Comparison of ENCODE assay signal across 21 mouse cellular contexts in genomic region chr5:72586122-72586521, GRCm38 (mm10). TPM values are rescaled to one million over a fixed set of nuclear protein-coding genes. Genes with fewer than 3 reads are reported as not detected.
A peak's percentile ranks its signal among the peaks of the same experiment; 100 is the strongest.
DNase-seq lines count a peak whose midpoint lies in the region; ATAC-seq and TF ChIP-seq lines count a peak whose summit lies in the region.
"Not testable (repeated sequence)": the region's sequence is repeated elsewhere in the genome, so short reads cannot be mapped to it uniquely, and the experiment has no call there.
"Had no signal": no experiment of that assay in that cellular context is flagged by ENCODE, and none has a peak within 500 bp of the region (broad histone marks: within the 10 kb centered on the region; RNA-seq: fewer than 3 reads in every experiment).

No protein-coding gene starts in this region.

- H3K4me3 ChIP-seq in bone marrow, adult 2 months (replicated peaks; ENCODE audit: control insufficient read depth, low read depth, low read length); intestine, embryonic 16.5 days (ENCODE audit: low read length); liver, embryonic 14.5 days (ENCODE audit: insufficient read depth in 1 of 2, low read depth in 2 of 2, low read length in 2 of 2): not testable (repeated sequence)

- peak; percentile 70; the same call in 1 of the 2 replicates for ATAC-seq in granulocyte monocyte progenitor cell, adult 5-6 weeks (replicated peaks; ENCODE audit: poor library complexity, severe bottlenecking)
- ATAC-seq in intestine, embryonic 16.5 days: peak; percentile 80
- not testable (repeated sequence) for ATAC-seq in liver, embryonic 14.5 days (ENCODE audit: insufficient read depth)
- peak; percentile 85 for ATAC-seq in megakaryocyte progenitor cell, adult 5-6 weeks (replicated peaks; ENCODE audit: poor library complexity)

- not testable (repeated sequence) for TF ChIP-seq POLR2A in bone marrow, adult 2 months (IDR thresholded peaks at IDR 0.05; ENCODE audit: borderline replicate concordance, control insufficient read depth, low read depth, low read length)

- not testable (repeated sequence) for TF ChIP-seq EP300 in liver, embryonic 14.5 days (IDR thresholded peaks at IDR 0.05; ENCODE audit: low read depth)

- not testable (repeated sequence) for H3K9me3 ChIP-seq in intestine, embryonic 16.5 days (ENCODE audit: control insufficient read depth, low read length); liver, embryonic 14.5 days (ENCODE audit: control insufficient read depth, low read length)

- WGBS in bone marrow, adult 2 months: 46% methylated on average over 7 of the region's 7 CpGs
- 48% methylated on average over 7 of the region's 7 CpGs for WGBS in intestine, embryonic 16.5 days
- 37% methylated on average over 7 of the region's 7 CpGs for WGBS in liver, embryonic 14.5 days (ENCODE audit: insufficient replicate concordance)

- DNase-seq in CD4-positive, CD25-positive, alpha-beta regulatory T cell, adult 2 months (ENCODE audit: low read depth, low spot score): peak; percentile 50
- peak; percentile 42 for DNase-seq in R1 (ENCODE audit: low read depth, low spot score)
- not testable (repeated sequence) for DNase-seq in liver, embryonic 14.5 days (ENCODE audit: low read depth in 3 of 3, low spot score in 3 of 3)
- peak; percentile 35 for DNase-seq in thymus, postnatal 0 days (ENCODE audit: low spot score)

- H3K4me1 ChIP-seq in bone marrow, adult 2 months (ENCODE audit: control insufficient read depth, insufficient read depth, low read length); intestine, embryonic 16.5 days (ENCODE audit: control insufficient read depth, insufficient read depth, low read length); liver, embryonic 14.5 days (replicated peaks; ENCODE audit: control insufficient read depth in 2 of 2, insufficient read depth in 2 of 2, low read length in 1 of 2): not testable (repeated sequence)

- H3K9ac ChIP-seq in intestine, embryonic 16.5 days (ENCODE audit: low read depth, low read length); liver, embryonic 14.5 days (replicated peaks): not testable (repeated sequence)

- H3K27me3 ChIP-seq in intestine, embryonic 16.5 days (replicated peaks; ENCODE audit: control insufficient read depth, insufficient read depth, low read length): not testable (repeated sequence)
- H3K27me3 ChIP-seq in liver, embryonic 14.5 days (ENCODE audit: control insufficient read depth, insufficient read depth, low read length): peaks cover 13% of the 10 kb centered on the region

- H3K36me3 ChIP-seq in intestine, embryonic 16.5 days (ENCODE audit: control insufficient read depth, insufficient read depth, low read length); liver, embryonic 14.5 days (replicated peaks; ENCODE audit: control insufficient read depth, insufficient read depth, low read depth): not testable (repeated sequence)

- not testable (repeated sequence) for H3K27ac ChIP-seq in bone marrow, adult 2 months (ENCODE audit: control insufficient read depth, insufficient read depth, low read depth, low read length, poor library complexity); intestine, embryonic 16.5 days (ENCODE audit: low read length); liver, embryonic 14.5 days

- 0 out of 2 replicates have a peak, but pooled peaks have one; percentile 21 for TF ChIP-seq CTCF in bone marrow, adult 2 months (IDR thresholded peaks at IDR 0.05; ENCODE audit: control insufficient read depth, insufficient read depth, low read length)
- TF ChIP-seq CTCF in liver, embryonic 14.5 days (IDR thresholded peaks at IDR 0.05; ENCODE audit: low read depth): peak; percentile 60

- not testable (repeated sequence) for H3K4me2 ChIP-seq in intestine, embryonic 16.5 days (ENCODE audit: low read depth, low read length); liver, embryonic 14.5 days (ENCODE audit: low read depth)

RNA-seq across cellular contexts. Expression of gene Gm5868, which starts 1.2 kb away (rescaled TPM):
- not detected in 2 replicates for polyA plus RNA-seq in bone marrow, adult 2 months (2011; ENCODE audit: insufficient read depth, insufficient read length, low replicate concordance, missing spikeins)
- not detected in 2 replicates for total RNA-seq in granulocyte monocyte progenitor cell, adult 5-6 weeks (2014; fragmentation: Nextera tagmentation)
- total RNA-seq in granulocyte monocyte progenitor cell, adult 5-6 weeks (2017): not detected in 2 replicates
- polyA plus RNA-seq in intestine, embryonic 16.5 days (2015; fragmentation: Nextera tagmentation; extraction: Ambion mirVana): 0.29 and 0.42 TPM in 2 replicates
- polyA plus RNA-seq in liver, embryonic 14.5 days (2012; rRNA removed): not detected in 2 replicates
- not detected in 2 replicates for polyA plus RNA-seq in liver, embryonic 14.5 days (2014; fragmentation: Nextera tagmentation; extraction: Ambion mirVana)
- total RNA-seq in megakaryocyte progenitor cell, adult 5-6 weeks (2015): not detected in 2 replicates
- not detected in 2 replicates for total RNA-seq in megakaryocyte progenitor cell, adult 5-6 weeks (2017)
- polyA plus RNA-seq in thymus, postnatal 0 days (2015; fragmentation: Nextera tagmentation; extraction: Ambion mirVana): not detected in 2 replicates
- total RNA-seq: ES-E14; gastrocnemius, postnatal 4 days had no signal
- polyA plus RNA-seq: heart, embryonic 13.5 days; large intestine, adult 2 months; liver, embryonic 12.5 days; macrophage had no signal

RNA-seq across cellular contexts. Expression of gene Zar1, which starts 5.1 kb away (rescaled TPM):
- not detected in 2 replicates for polyA plus RNA-seq in bone marrow, adult 2 months (2011; ENCODE audit: insufficient read depth, insufficient read length, low replicate concordance, missing spikeins)
- not detected in 2 replicates for total RNA-seq in granulocyte monocyte progenitor cell, adult 5-6 weeks (2014; fragmentation: Nextera tagmentation)
- total RNA-seq in granulocyte monocyte progenitor cell, adult 5-6 weeks (2017): not detected in 2 replicates
- polyA plus RNA-seq in intestine, embryonic 16.5 days (2015; fragmentation: Nextera tagmentation; extraction: Ambion mirVana): 0.09 TPM in 1 of 2 replicates, not detected in the other
- polyA plus RNA-seq in liver, embryonic 14.5 days (2012; rRNA removed): 0.02 TPM in 1 of 2 replicates, not detected in the other
- polyA plus RNA-seq in liver, embryonic 14.5 days (2014; fragmentation: Nextera tagmentation; extraction: Ambion mirVana): not detected in 2 replicates
- total RNA-seq in megakaryocyte progenitor cell, adult 5-6 weeks (2015): not detected in 2 replicates
- total RNA-seq in megakaryocyte progenitor cell, adult 5-6 weeks (2017): not detected in 2 replicates
- 1.0 and 1.2 TPM in 2 replicates for polyA plus RNA-seq in thymus, postnatal 0 days (2015; fragmentation: Nextera tagmentation; extraction: Ambion mirVana)
- total RNA-seq: gastrocnemius, postnatal 4 days; layer of hippocampus, postnatal 36 days had no signal
- polyA plus RNA-seq: large intestine, adult 2 months; liver, embryonic 12.5 days; macrophage had no signal

RNA-seq across cellular contexts. Expression of gene Nfxl1, which starts 26.6 kb away (rescaled TPM):
- polyA plus RNA-seq in bone marrow, adult 2 months (2011; ENCODE audit: insufficient read depth, insufficient read length, low replicate concordance, missing spikeins): 7.6 and 11.6 TPM in 2 replicates
- total RNA-seq in granulocyte monocyte progenitor cell, adult 5-6 weeks (2014; fragmentation: Nextera tagmentation): 25.8 and 27.1 TPM in 2 replicates
- 27.6 and 28.0 TPM in 2 replicates for total RNA-seq in granulocyte monocyte progenitor cell, adult 5-6 weeks (2017)
- 9.6 and 11.3 TPM in 2 replicates for polyA plus RNA-seq in intestine, embryonic 16.5 days (2015; fragmentation: Nextera tagmentation; extraction: Ambion mirVana)
- 4.3 and 6.8 TPM in 2 replicates for polyA plus RNA-seq in liver, embryonic 14.5 days (2012; rRNA removed)
- polyA plus RNA-seq in liver, embryonic 14.5 days (2014; fragmentation: Nextera tagmentation; extraction: Ambion mirVana): 7.0 TPM in 2 replicates
- total RNA-seq in megakaryocyte progenitor cell, adult 5-6 weeks (2015): 15.3 and 21.6 TPM in 2 replicates
- total RNA-seq in megakaryocyte progenitor cell, adult 5-6 weeks (2017): 13.0 and 25.4 TPM in 2 replicates
- 9.1 TPM in 2 replicates for polyA plus RNA-seq in thymus, postnatal 0 days (2015; fragmentation: Nextera tagmentation; extraction: Ambion mirVana)

RNA-seq across cellular contexts. Expression of gene Cnga1, which starts 58.0 kb away (rescaled TPM):
- polyA plus RNA-seq in bone marrow, adult 2 months (2011; ENCODE audit: insufficient read depth, insufficient read length, low replicate concordance, missing spikeins): 0.60 TPM in 1 of 2 replicates, not detected in the other
- not detected in 2 replicates for total RNA-seq in granulocyte monocyte progenitor cell, adult 5-6 weeks (2014; fragmentation: Nextera tagmentation)
- total RNA-seq in granulocyte monocyte progenitor cell, adult 5-6 weeks (2017): not detected in 2 replicates
- polyA plus RNA-seq in intestine, embryonic 16.5 days (2015; fragmentation: Nextera tagmentation; extraction: Ambion mirVana): not detected in 2 replicates
- polyA plus RNA-seq in liver, embryonic 14.5 days (2012; rRNA removed): not detected in 2 replicates
- polyA plus RNA-seq in liver, embryonic 14.5 days (2014; fragmentation: Nextera tagmentation; extraction: Ambion mirVana): not detected in 2 replicates
- total RNA-seq in megakaryocyte progenitor cell, adult 5-6 weeks (2015): not detected in 2 replicates
- not detected in 2 replicates for total RNA-seq in megakaryocyte progenitor cell, adult 5-6 weeks (2017)
- polyA plus RNA-seq in thymus, postnatal 0 days (2015; fragmentation: Nextera tagmentation; extraction: Ambion mirVana): 2.0 and 2.1 TPM in 2 replicates
- total RNA-seq: ES-E14; gastrocnemius, postnatal 4 days; layer of hippocampus, postnatal 36 days; left cerebral cortex, postnatal 4 days; midbrain, postnatal 0 days had no signal
- polyA plus RNA-seq: embryonic facial prominence, embryonic 15.5 days; forebrain, embryonic 11.5 days; heart, embryonic 13.5 days; hindbrain, embryonic 12.5 days; large intestine, adult 2 months; liver, embryonic 12.5 days; macrophage; neural tube, embryonic 13.5 days had no signal
